Mouse (Mus musculus) E14TG2a.4 (cell line): ENCODE data around the gene Gm20683.

Experiments used
- CTCF ChIP-seq: conservative IDR thresholded peaks from 2 replicates; pipeline ENCODE4 v1.5.1; 2014; ENCODE audit warnings: low read length
- NANOG ChIP-seq: IDR thresholded peaks from 2 replicates; pipeline ENCODE4 v1.6.1; 2014; ENCODE audit warnings: borderline replicate concordance, low read length, mixed read lengths
- POU5F1 ChIP-seq: IDR thresholded peaks from 2 replicates; pipeline ENCODE4 v1.6.1; 2014; ENCODE audit warnings: low read length, borderline replicate concordance

DNA sequence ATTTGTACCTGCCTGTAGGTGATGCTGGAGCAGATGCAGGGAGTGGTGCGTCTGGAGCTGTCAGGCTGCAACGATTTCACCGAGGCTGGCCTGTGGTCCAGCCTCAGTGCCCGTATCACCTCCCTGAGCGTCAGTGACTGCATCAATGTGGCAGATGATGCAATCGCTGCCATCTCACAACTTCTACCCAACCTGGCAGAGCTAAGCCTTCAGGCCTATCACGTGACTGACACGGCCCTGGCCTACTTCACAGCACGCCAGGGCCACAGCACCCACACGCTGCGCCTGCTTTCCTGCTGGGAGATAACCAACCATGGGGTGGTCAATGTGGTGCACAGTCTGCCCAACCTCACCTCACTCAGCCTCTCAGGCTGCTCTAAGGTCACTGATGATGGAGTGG, 23.9 kb downstream of the Gm20683 start:
- TF ChIP-seq CTCF (no peak), NANOG (no peak), POU5F1 (no peak)
